Mouse (Mus musculus) thymus, postnatal 36 days (tissue): ENCODE results near the gene Dhrs11.

ENCODE experiments used
- DNase-seq, 2 experiments: peaks; one replicate each; pipeline ENCODE4 v3.0.0; 2022; ENCODE audit warnings: mixed read lengths in 2 of 2

Gene Dhrs11

DNA sequence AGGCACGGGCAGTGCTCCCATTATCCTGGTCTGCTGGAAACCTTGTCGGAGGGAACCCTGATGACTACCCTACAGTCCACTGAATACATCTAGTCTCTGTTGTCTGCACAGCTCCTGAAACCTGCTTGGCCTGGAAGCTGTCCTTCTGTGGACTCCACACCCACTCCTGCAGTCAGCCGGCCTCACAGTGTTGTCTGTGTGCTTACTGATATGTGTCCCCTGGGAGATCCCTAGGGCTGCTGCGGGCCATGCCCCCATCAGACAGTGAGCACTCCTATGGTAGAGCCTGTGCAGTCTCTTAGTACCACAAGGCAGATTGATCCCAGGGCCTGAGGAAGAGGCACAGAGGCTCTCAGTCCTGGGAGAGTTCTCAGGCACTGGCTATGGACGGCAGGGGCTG lies 6.3 kb downstream of the Dhrs11 start:
- DNase-seq = no peak

DNA sequence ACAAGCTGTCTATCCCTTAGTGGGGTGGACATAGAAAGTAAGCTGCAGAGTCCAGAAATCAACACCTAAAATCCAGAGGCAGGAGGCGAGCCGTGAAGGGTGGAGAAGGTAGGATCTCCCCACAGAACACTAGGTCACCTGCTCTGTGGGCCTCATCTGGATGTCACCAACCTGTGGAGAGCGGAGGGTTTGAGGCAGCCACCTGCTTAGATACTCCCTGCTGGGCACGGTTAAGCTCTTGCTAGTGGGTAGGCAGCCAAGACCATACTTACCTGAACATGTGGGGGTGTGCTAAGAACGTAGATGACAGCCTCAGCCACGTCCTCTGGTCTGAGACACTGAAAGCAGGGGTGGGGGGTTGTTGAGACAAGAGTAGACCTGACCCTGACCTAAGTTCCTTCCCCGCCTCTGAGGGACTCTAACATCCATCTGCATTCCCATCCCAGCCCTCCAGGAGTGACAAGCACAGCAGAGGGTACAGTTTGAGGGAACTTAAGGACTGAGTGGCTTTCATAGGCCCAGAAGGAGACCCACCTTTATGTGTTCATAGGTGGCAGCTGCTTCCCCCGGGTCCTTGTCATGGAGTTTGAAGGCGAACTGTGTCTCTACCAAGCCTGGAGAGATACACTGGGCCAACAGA lies 7.5 kb downstream of the Dhrs11 start:
- no peak for DNase-seq

DNA sequence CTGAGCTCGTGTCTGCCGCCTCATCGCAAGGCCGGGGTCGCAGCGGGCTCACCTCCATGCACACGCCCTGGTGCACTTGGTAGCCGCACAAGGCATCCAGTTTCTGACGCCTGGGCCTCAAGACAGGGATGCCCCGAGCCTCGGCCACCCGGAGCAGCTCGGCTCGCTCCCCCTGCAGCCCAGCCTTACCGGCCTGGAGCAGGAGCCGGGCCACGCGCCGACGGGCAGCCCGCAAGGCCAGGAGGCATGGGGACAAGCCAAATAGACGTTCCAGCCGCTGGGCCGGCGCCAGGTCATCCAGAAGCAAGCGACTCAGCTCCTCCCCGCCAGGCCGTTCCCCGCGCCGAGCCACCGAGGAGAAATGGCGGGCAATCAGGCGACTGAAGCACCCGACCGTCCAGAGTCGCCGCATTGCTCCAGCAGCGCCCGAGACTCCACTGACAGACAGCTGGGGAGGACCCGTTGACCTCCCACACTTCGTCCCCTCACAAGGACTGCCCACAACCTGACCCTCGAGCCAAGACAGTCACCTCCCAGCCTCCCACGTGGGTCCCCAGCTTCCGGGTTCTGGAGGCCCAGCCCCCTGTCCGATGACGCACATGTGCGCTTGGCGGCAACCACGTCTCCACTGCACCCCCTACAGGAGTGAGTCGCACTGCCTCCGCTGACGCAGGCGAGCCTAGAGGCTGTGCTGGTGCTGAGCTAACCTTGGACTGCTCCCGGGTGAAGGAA lies 9.7 kb downstream of the Dhrs11 start, which contains the start of gene Mrm1:
Gene Mrm1, minus strand, starts transcription at position 555 of the 732 bp plus-strand sequence.
- DNase-seq = peak; percentile 92 to 93

- DNase-seq = peak; percentile 79 to 84
Measured at GRCm38 (mm10) chr11:84818085-84818960, 10.5 kb downstream of the Dhrs11 start.

- no peak for DNase-seq
Measured at GRCm38 (mm10) chr11:84817362-84817761, 11.4 kb downstream of the Dhrs11 start.

DNA sequence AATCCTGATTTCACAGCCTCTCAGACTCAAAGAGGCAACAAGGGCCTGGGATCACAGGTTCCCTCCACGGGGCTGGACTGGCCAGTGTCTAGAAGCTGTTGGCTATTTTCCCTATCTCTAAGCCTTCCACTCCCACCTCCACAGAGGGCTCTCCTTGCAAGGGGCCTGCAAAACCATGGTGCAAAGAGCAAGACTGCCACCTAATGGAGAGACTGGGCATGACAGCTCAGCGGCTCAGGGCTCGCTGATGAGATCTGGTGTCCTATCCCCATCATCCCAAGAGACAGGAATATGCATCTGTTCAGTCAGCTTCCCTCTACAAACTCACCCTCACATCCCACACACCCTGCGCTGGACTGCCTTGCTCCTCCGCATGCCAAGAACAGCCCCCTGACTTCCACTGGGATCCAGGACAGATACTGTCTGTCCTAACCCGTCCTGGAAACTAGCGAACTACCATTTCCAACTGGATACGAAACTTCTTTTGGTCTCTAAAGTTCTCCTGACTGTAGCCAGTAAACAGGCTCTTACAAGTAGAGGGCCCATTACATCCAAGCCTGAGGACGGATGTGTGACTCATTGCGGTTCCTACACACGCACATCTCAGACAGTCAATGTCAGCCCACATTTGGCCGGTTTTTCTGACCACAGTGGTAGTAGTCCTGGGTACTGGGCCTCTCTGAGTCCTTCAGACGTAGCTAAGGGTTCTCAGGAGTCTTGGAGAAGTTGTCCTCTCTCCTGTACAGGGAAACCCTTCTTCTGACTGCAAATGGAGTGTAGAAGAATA lies 14.9 kb downstream of the Dhrs11 start:
- peak; percentile 61 to 73 for DNase-seq

DNA sequence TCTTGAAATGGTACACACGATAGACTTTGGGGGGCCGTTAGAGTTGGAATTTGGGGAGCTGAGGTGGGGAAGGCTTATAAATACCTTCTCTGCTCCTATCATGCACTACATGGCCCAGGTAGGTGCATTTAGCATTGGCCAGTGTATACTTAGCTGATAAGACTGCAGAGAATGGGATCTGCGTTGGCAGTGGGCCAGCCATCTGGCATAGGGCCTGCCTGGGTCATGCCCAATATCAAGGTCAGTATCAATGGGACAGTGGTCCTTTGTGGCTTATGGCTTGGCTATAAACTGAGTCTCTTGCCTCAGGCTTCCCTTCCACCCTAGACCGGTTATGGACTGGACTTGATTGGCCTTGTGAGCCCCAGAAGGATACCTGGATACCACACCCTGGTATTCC lies 24.4 kb downstream of the Dhrs11 start:
- no peak for DNase-seq

GRCm38 (mm10) chr11:84797627-84798353 lies 31.0 kb downstream of the Dhrs11 start:
- peak; percentile 51 to 59 for DNase-seq

GRCm38 (mm10) chr11:84797026-84797425 lies 31.8 kb downstream of the Dhrs11 start:
- no peak for DNase-seq

DNA sequence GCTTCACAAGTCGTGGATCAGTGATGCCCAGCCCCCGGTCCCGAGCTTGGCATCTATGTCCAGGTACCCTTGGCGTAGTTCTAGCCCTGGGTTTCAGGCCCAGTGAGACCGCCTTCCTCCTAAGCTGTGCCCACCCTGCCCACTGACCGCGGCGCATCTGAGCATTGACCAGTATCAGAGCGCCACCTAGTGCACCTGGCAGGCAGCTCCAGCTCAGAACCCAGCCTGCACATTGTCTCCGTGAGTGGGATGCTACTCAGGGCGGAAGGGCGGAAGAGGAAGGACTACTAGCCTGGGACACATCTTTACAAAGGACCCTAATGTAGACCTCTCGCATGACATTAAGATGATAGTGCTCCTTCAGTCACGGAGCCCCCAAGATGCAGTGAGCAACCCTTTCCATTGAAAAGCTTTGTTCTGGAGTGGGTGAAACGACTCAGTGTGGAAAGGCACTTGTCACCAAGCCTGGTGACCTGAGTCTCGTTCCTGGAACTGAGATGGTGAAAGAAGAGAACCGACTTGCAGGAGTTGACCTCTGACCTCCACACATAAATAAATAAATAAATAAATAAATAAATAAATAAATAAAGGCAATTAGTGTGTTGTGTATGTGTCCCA lies 34.2 kb downstream of the Dhrs11 start:
- peak; percentile 34 to 35 for DNase-seq

- no peak for DNase-seq
Measured at GRCm38 (mm10) chr11:84793545-84793944, 35.2 kb downstream of the Dhrs11 start.

DNA sequence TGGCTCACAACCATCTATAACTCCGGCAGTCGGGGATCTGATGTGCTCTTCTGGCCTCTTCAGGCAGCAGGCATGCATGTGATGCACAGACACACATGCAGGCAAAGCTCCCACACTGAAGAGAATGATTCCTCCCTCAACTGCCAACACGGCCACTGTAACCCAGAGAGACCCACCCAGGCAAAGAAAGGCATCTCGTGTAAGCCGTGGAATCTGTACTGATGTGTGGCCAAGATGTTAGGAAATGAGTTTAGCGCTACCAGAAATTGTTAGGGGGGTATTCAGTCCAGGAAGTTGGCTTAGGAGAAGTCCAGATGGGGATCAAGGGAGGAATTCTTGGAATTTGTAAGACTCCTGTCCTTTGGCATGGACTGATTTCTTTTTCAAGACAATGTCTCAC lies 38.4 kb downstream of the Dhrs11 start:
- no peak for DNase-seq

- DNase-seq = no peak
Measured at GRCm38 (mm10) chr11:84780143-84780870, 48.5 kb downstream of the Dhrs11 start.

DNA sequence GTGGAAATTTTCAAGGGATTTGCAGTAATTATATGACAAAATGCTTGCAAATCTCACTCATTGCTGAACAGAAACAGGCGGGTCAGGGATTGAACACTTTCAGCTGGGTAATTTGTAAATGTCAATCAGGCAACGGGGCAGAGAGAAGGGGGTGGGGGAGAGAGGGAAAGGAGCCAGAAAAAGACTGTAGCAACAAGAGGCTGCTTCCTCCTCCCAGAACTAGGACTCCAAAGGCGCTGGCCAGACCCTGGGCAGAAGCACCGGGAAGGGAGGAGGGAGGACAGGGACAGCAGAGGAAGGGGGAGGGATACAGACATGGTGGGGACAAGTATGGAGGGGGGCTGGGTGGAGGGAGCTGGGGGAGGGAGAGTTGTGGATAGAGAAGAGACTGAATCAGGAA lies 53.2 kb downstream of the Dhrs11 start:
- DNase-seq = no peak

DNA sequence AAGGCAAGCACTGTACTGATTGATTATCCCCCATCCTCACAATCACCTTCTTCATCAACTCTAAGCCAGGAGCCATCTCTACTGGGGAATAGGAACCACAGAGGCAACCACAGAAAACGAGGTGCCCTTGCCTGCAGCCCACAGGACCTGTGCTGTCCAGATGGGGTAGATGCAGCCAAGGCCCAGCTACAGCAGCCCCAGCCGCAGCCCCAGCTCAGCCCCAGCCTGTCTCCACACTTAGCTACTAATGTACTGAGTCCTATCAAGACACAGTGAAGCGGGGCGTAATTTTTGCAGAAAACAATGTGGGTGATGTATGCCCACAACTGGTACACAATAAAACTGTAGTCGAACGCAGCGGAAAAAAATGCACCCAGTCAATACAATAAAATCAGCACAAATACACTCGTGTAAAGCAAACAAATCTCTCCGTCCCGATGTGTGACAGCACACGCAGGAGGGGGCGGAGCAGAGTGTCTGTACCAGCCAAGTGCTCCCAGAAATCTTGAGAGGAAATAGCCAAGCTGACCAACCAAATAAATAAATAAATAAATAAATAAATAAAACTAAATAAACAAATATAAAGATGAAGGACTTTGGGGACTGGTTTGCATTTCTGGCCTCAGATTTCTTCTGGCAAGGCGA lies 53.8 kb downstream of the Dhrs11 start:
- no peak for DNase-seq
